Mouse (Mus musculus): ENCODE data around the gene Atp1a2. TPM values are rescaled to one million over a fixed set of nuclear protein-coding genes. Genes with fewer than 3 reads are reported as not detected.

Gene Atp1a2
- polyA plus RNA-seq, 1 experiment from 2014 or later: 7.0 TPM

DNA sequence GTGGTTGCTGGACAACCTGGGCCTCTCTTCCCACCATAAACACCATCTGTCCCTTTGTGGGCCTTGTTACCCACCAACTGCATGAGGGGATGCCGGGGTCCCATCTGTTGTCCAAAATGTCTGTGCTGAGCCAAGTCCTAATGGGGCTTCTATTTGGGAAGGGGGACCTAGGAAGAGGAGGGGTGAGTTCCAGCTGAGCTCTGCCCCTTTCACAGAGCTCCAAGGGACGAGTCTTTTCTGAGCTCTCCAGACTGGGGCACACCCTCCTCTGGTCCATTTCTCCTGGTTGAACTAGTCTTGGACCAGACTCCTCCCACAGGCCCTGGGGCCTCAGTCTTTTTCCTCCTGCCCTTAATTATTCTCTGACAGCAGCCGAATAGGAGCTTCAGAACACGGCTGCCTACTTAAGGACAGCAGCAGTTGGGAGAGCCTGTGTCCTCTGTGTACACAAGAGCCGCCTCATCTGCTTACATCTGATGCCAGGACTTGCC is 22.1 kb upstream of the Atp1a2 start:
- no peaks in the 10 kb centered on the region for H3K36me3 ChIP-seq (ENCODE audit: control insufficient read depth, insufficient read depth, low read length)
- H3K9me3 ChIP-seq (replicated peaks; ENCODE audit: control insufficient read depth, low read length): no peaks in the 10 kb centered on the region
- H3K4me1 ChIP-seq (ENCODE audit: control insufficient read depth, insufficient read depth, low read length): peaks cover 2% of the 10 kb centered on the region; the same call in 1 of the 2 replicates
- peaks cover 27% of the 10 kb centered on the region for H3K27me3 ChIP-seq (ENCODE audit: control insufficient read depth, insufficient read depth, low read length)
- no peak overlapping the region for H3K4me3 ChIP-seq (ENCODE audit: low read depth, low read length)
- no peak overlapping the region for H3K4me2 ChIP-seq
- no peak overlapping the region for H3K9ac ChIP-seq (ENCODE audit: low read depth, low read length)
- WGBS (ENCODE audit: insufficient replicate concordance): 66% methylated on average over 5 of the region's 5 CpGs
- no peak for ATAC-seq (replicated peaks; ENCODE audit: insufficient number of reproducible peaks, low FRiP score, low TSS enrichment)
- H3K27ac ChIP-seq (ENCODE audit: low read depth, low read length): no peak overlapping the region

DNA sequence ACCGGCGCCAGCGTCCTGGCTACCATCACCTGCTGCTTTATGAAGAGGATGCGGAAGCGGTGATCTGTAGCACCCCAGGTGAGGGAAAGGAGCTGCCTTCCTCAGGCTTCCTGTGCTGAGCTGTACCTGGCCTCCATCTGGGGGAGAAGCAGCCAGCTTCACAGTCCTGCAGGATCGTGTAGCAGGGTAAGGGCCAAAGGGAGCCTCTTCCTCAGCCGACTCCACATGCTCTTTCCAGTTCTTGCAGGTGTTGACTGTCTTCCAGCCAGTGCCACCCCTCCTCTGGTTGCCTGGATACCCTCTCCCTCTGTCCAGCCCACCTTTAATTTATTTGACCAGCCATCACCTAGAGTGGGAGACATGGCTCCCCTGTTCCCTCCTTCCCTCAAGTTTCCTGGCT is 21.5 kb upstream of the Atp1a2 start:
- Histone ChIP-seq H3K27me3 (ENCODE audit: control insufficient read depth, insufficient read depth, low read length) (peaks cover 24% of the 10 kb centered on the region), H3K9me3 (replicated peaks; ENCODE audit: control insufficient read depth, low read length) (no peaks in the 10 kb centered on the region), H3K4me3 (ENCODE audit: low read depth, low read length) (no peak overlapping the region), H3K27ac (ENCODE audit: low read depth, low read length) (no peak overlapping the region), H3K4me1 (ENCODE audit: control insufficient read depth, insufficient read depth, low read length) (peaks cover 2% of the 10 kb centered on the region; the same call in 1 of the 2 replicates), H3K4me2 (no peak overlapping the region), H3K36me3 (ENCODE audit: control insufficient read depth, insufficient read depth, low read length) (no peaks in the 10 kb centered on the region), H3K9ac (ENCODE audit: low read depth, low read length) (no peak overlapping the region)
- 80% methylated on average over 7 of the region's 7 CpGs for WGBS (ENCODE audit: insufficient replicate concordance)
- ATAC-seq (replicated peaks; ENCODE audit: insufficient number of reproducible peaks, low FRiP score, low TSS enrichment): no peak

DNA sequence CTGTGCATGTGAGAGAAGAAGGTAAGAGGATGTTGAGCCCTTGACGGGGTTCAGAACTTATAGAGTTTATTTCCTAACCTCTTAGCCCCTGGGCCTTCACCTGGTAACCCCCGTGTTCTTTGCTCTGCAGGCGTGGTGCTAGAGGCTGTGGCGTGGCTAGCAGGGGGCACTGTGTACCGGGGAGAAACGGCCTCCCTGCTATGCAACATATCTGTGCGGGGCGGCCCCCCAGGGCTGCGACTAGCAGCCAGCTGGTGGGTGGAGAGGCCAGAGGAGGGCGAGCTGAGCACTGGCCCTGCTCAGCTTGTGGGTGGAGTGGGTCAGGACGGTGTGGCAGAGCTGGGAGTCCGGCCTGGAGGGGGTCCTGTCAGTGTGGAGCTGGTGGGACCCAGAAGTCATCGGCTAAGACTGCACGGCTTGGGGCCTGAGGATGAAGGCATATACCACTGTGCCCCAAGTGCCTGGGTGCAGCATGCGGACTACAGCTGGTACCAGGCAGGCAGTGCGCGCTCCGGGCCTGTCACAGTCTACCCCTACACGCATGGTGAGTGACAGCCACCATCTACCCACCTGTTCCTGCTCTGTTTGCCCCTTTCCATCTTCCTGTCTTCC is 20.7 kb upstream of the Atp1a2 start:
- H3K9ac ChIP-seq (ENCODE audit: low read depth, low read length): no peak overlapping the region
- H3K9me3 ChIP-seq (replicated peaks; ENCODE audit: control insufficient read depth, low read length): no peaks in the 10 kb centered on the region
- ATAC-seq (replicated peaks; ENCODE audit: insufficient number of reproducible peaks, low FRiP score, low TSS enrichment): no peak
- H3K4me1 ChIP-seq (ENCODE audit: control insufficient read depth, insufficient read depth, low read length): peaks cover 2% of the 10 kb centered on the region; the same call in 1 of the 2 replicates
- no peak overlapping the region for H3K27ac ChIP-seq (ENCODE audit: low read depth, low read length)
- peaks cover 24% of the 10 kb centered on the region for H3K27me3 ChIP-seq (ENCODE audit: control insufficient read depth, insufficient read depth, low read length)
- H3K4me3 ChIP-seq (ENCODE audit: low read depth, low read length): no peak overlapping the region
- H3K4me2 ChIP-seq: no peak overlapping the region
- 76% methylated on average over 19 of the region's 19 CpGs for WGBS (ENCODE audit: insufficient replicate concordance)
- H3K36me3 ChIP-seq (ENCODE audit: control insufficient read depth, insufficient read depth, low read length): no peaks in the 10 kb centered on the region

DNA sequence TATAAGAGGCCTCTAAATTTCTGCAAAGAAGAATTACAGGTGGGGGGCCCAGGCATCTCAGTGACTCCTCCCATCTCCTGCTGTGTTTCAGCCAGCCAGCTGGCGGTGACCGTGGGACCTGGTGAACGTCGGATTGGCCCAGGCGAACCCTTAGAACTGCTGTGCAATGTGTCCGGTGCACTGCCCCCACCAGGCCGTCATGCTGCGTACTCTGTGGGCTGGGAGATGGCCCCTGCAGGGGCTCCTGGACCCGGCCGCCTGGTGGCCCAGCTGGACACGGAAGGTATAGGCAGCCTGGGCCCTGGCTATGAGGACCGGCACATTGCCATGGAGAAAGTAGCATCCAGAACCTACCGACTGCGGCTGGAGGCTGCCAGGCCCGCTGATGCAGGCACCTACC is 20.1 kb upstream of the Atp1a2 start:
- no peak overlapping the region for H3K27ac ChIP-seq (ENCODE audit: low read depth, low read length)
- H3K27me3 ChIP-seq (ENCODE audit: control insufficient read depth, insufficient read depth, low read length): peaks cover 24% of the 10 kb centered on the region
- H3K4me1 ChIP-seq (ENCODE audit: control insufficient read depth, insufficient read depth, low read length): peaks cover 2% of the 10 kb centered on the region; the same call in 1 of the 2 replicates
- H3K36me3 ChIP-seq (ENCODE audit: control insufficient read depth, insufficient read depth, low read length): no peaks in the 10 kb centered on the region
- no peak overlapping the region for H3K4me3 ChIP-seq (ENCODE audit: low read depth, low read length)
- peak overlapping the region; percentile 38; the same call in 1 of the 2 replicates for H3K4me2 ChIP-seq
- no peaks in the 10 kb centered on the region for H3K9me3 ChIP-seq (replicated peaks; ENCODE audit: control insufficient read depth, low read length)
- H3K9ac ChIP-seq (ENCODE audit: low read depth, low read length): no peak overlapping the region
- ATAC-seq (replicated peaks; ENCODE audit: insufficient number of reproducible peaks, low FRiP score, low TSS enrichment): no peak
- WGBS (ENCODE audit: insufficient replicate concordance): 54% methylated on average over 15 of the region's 15 CpGs

DNA sequence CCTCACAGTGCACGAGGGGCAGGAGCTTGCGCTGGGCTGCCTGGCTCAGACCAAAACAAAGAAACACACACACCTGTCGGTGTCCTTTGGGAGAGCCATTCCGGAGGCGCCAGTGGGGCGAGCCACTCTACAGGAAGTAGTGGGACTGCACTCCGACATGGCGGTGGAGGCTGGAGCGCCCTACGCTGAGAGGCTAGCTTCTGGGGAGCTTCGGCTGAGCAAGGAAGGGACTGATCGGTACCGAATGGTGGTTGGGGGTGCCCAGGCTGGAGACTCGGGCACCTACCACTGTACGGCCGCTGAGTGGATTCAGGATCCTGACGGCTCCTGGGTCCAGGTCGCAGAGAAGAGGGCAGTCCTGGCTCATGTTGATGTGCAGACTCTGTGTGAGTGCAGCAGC is 19.6 kb upstream of the Atp1a2 start:
- no peaks in the 10 kb centered on the region for H3K36me3 ChIP-seq (ENCODE audit: control insufficient read depth, insufficient read depth, low read length)
- H3K4me3 ChIP-seq (ENCODE audit: low read depth, low read length): no peak overlapping the region
- H3K27me3 ChIP-seq (ENCODE audit: control insufficient read depth, insufficient read depth, low read length): peaks cover 20% of the 10 kb centered on the region
- no peak for ATAC-seq (replicated peaks; ENCODE audit: insufficient number of reproducible peaks, low FRiP score, low TSS enrichment)
- peak overlapping the region; percentile 38 for H3K4me2 ChIP-seq
- H3K9me3 ChIP-seq (replicated peaks; ENCODE audit: control insufficient read depth, low read length): no peaks in the 10 kb centered on the region
- H3K9ac ChIP-seq (ENCODE audit: low read depth, low read length): no peak overlapping the region
- 46% methylated on average over 18 of the region's 18 CpGs for WGBS (ENCODE audit: insufficient replicate concordance)
- no peak overlapping the region for H3K27ac ChIP-seq (ENCODE audit: low read depth, low read length)
- peaks cover 2% of the 10 kb centered on the region; the same call in 1 of the 2 replicates for H3K4me1 ChIP-seq (ENCODE audit: control insufficient read depth, insufficient read depth, low read length)

DNA sequence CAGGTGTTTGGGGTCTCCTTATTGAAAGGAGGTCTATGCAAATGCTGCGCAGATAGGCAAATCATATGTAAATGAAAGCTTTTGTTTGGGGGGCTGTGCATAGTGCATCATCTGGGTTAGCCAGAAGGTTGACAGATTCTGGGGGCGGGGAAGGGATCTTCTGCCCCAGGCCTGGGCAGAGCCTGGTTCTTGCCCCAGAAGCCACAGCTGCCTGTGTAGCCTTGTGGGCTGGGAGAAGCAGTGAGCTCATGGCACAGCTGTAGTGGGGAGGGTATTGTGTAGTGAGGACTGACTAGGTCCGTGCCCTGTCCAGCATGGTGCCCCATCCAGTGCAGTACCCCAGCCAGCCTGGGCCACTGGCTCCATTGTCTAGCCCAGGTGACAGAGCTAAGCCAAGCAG is 17.0 kb upstream of the Atp1a2 start:
- no peak overlapping the region for H3K4me3 ChIP-seq (ENCODE audit: low read depth, low read length)
- no peak overlapping the region for H3K9ac ChIP-seq (ENCODE audit: low read depth, low read length)
- H3K36me3 ChIP-seq (ENCODE audit: control insufficient read depth, insufficient read depth, low read length): no peaks in the 10 kb centered on the region
- no peak overlapping the region for H3K27ac ChIP-seq (ENCODE audit: low read depth, low read length)
- H3K27me3 ChIP-seq (ENCODE audit: control insufficient read depth, insufficient read depth, low read length): peaks cover 14% of the 10 kb centered on the region
- ATAC-seq (replicated peaks; ENCODE audit: insufficient number of reproducible peaks, low FRiP score, low TSS enrichment): no peak
- peaks cover 7% of the 10 kb centered on the region; the same call in 1 of the 2 replicates for H3K4me1 ChIP-seq (ENCODE audit: control insufficient read depth, insufficient read depth, low read length)
- no peaks in the 10 kb centered on the region for H3K9me3 ChIP-seq (replicated peaks; ENCODE audit: control insufficient read depth, low read length)
- 80% methylated on average over 3 of the region's 3 CpGs for WGBS (ENCODE audit: insufficient replicate concordance)
- H3K4me2 ChIP-seq: no peak overlapping the region

DNA sequence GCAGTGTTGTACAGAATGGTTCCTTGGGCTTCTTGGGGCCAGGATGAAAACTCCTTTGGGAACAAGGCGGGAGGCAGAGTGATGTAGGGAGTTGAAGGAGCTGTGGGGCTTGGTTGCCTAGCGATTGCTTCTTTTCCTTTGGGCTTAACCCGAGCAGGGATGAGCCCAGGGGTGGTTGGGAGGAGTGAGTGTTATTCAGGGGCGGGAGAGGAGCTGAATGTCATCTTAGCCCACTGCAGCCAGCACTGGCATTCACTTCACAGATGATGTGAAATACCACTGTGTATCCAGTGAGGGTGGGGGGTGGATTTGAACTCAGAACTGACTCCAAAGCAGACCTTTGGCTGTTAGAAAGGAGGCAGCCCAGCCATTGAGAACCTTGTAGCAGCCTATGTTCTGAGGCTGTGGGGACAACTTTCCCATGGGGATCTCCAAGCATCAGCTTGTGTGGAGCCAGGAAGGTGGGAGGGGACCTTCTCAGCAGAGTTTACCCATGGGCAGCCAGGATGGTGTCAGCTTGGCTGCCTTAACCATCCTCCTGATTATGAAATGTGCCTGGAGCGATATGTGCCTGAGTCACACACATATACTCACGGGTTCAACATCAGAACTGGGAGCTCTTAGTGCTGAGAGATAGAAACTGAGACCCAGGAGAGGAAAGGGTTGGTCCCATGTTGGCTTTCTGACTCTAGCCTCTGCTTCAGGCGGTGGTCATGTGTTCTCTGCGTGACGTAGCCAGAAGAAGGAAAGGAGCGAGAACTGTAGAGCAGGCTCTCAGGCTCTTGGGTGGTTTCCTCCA is 15.9 kb upstream of the Atp1a2 start:
- H3K4me1 ChIP-seq (ENCODE audit: control insufficient read depth, insufficient read depth, low read length): peaks cover 11% of the 10 kb centered on the region; the same call in 1 of the 2 replicates
- peaks cover 14% of the 10 kb centered on the region for H3K27me3 ChIP-seq (ENCODE audit: control insufficient read depth, insufficient read depth, low read length)

DNA sequence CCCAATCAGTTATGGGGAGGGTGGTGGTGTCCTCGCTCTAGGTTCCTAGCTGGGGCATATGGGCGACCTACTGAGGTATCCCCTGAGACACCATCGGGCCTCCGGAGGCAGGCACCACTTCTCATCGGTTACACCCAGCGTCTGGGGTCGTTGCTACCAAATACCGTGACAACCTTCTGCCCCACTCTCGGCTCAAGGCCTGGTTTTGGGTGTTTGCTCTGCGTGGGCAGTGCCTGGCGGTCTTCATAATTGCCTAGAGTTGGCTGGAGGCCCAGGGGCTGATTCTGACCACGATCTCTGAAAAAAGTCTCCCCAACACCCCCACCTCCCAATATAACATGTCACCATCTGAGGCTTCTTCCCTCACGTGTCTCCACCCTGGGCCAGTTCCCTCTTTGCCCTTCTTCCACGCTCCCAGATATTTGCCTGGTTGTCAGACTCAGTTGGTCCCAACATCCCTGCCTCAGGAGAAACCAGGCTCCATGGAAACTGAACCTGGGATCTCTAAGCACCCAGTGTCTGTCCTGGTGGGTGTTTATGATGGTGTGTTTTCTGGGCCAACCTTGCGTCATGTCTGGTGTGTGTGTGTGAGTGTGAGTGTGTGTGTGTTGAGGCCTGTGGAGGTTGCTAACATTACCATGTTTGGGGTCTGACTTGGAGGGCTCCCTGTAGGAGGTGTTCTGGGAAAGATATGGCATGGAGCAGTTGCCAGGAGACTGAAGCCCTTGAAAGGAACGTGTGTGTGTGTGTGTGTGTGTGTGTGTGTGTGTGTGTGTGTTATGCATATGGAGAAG is 15.1 kb upstream of the Atp1a2 start:
- no peak for ATAC-seq (replicated peaks; ENCODE audit: insufficient number of reproducible peaks, low FRiP score, low TSS enrichment)

More for the DNA sequence above, 15.9 kb upstream of the Atp1a2 start:
- Histone ChIP-seq H3K9ac (ENCODE audit: low read depth, low read length) (no peak overlapping the region), H3K4me2 (no peak overlapping the region), H3K9me3 (replicated peaks; ENCODE audit: control insufficient read depth, low read length) (no peaks in the 10 kb centered on the region), H3K4me3 (ENCODE audit: low read depth, low read length) (no peak overlapping the region), H3K36me3 (ENCODE audit: control insufficient read depth, insufficient read depth, low read length) (no peaks in the 10 kb centered on the region), H3K27ac (ENCODE audit: low read depth, low read length) (no peak overlapping the region)
- 78% methylated on average over 10 of the region's 10 CpGs for WGBS (ENCODE audit: insufficient replicate concordance)
- ATAC-seq (replicated peaks; ENCODE audit: insufficient number of reproducible peaks, low FRiP score, low TSS enrichment): no peak

More for the DNA sequence above, 15.1 kb upstream of the Atp1a2 start:
- Histone ChIP-seq H3K9me3 (replicated peaks; ENCODE audit: control insufficient read depth, low read length) (no peaks in the 10 kb centered on the region), H3K9ac (ENCODE audit: low read depth, low read length) (peak overlapping the region; percentile 79), H3K27me3 (ENCODE audit: control insufficient read depth, insufficient read depth, low read length) (peaks cover 10% of the 10 kb centered on the region), H3K4me2 (peak overlapping the region; percentile 98), H3K27ac (ENCODE audit: low read depth, low read length) (no peak overlapping the region), H3K4me3 (ENCODE audit: low read depth, low read length) (peak overlapping the region; percentile 76), H3K36me3 (ENCODE audit: control insufficient read depth, insufficient read depth, low read length) (no peaks in the 10 kb centered on the region), H3K4me1 (ENCODE audit: control insufficient read depth, insufficient read depth, low read length) (peaks cover 11% of the 10 kb centered on the region; the same call in 1 of the 2 replicates)
- 23% methylated on average over 16 of the region's 16 CpGs for WGBS (ENCODE audit: insufficient replicate concordance)
